Mouse (Mus musculus) liver, embryonic 16.5 days (tissue): ENCODE results near the gene Fat3. TPM values are rescaled to one million over a fixed set of nuclear protein-coding genes. Genes with fewer than 3 reads are reported as not detected.

Experiments used
- ATAC-seq: fragments of 200-750 bp; cut with Nextera tagmentation; 2 replicates; pipeline ENCODE4 v1.8.0; 2017; ENCODE audit warnings: low read depth, mild to moderate bottlenecking, moderate number of reproducible peaks, moderate library complexity
- H3K27ac ChIP-seq: fragments of 300-500 bp; sonication (generic); 2 replicates; pipeline ENCODE4 v1.5.1; 2014; ENCODE audit warnings: mild to moderate bottlenecking, low read length
- H3K27me3 ChIP-seq: fragments of 300-500 bp; sonication (generic); 2 replicates; pipeline ENCODE4 v1.6.1; 2014; ENCODE audit warnings: low read depth, low read length, mixed read lengths; ENCODE audit not compliant: control insufficient read depth, insufficient read depth
- H3K36me3 ChIP-seq: fragments of 300-500 bp; sonication (generic); 2 replicates; pipeline ENCODE4 v1.6.1; 2014; ENCODE audit warnings: mild to moderate bottlenecking; ENCODE audit not compliant: control insufficient read depth, insufficient read depth
- H3K4me1 ChIP-seq: fragments of 300-500 bp; sonication (generic); 2 replicates; pipeline ENCODE4 v1.6.1; 2014; ENCODE audit warnings: low read depth, low read length, mixed read lengths; ENCODE audit not compliant: control insufficient read depth
- H3K4me2 ChIP-seq: fragments of 300-500 bp; sonication (generic); 2 replicates; pipeline ENCODE4 v1.6.1; 2014; ENCODE audit warnings: low read depth, low read length, mixed read lengths
- H3K4me3 ChIP-seq: fragments of 300-500 bp; sonication (generic); 2 replicates; pipeline ENCODE4 v1.5.1; 2014; ENCODE audit warnings: low read depth, mild to moderate bottlenecking, low read length
- H3K9ac ChIP-seq: fragments of 300-500 bp; sonication (generic); 2 replicates; pipeline ENCODE4 v1.6.1; 2014; ENCODE audit warnings: low read depth, low read length
- H3K9me3 ChIP-seq: fragments of 300-500 bp; sonication (generic); replicated peaks from 2 replicates; pipeline ENCODE4 v1.6.1; 2016; ENCODE audit warnings: low read length; ENCODE audit not compliant: control insufficient read depth
- WGBS: fragments of 180-500 bp; shearing (Covaris S2); extraction: QIAGEN DNeasy Blood & Tissue Kit; methylation state at CpG from one replicate; pipeline ENCODE4 v1.1.7; 2014; ENCODE audit not compliant: insufficient replicate concordance; 5-methylcytosine and 5-hydroxymethylcytosine counted together
- polyA plus RNA-seq: library from polyadenylated mRNA; unstranded; fragments of >200 nt; fragmentation: Nextera tagmentation; extraction: Ambion mirVana; gene quantifications from 2 replicates; pipeline ENCODE4 v1.2.1, GENCODE M21; 2015

Gene Fat3
- polyA plus RNA-seq, 1 experiment from 2014 or later: 0.06 TPM

- Histone ChIP-seq H3K9me3 (no peaks in the 10 kb centered on the region), H3K27me3 (no peaks in the 10 kb centered on the region), H3K9ac (no peak overlapping the region), H3K4me1 (peaks cover 6% of the 10 kb centered on the region; the same call in 1 of the 2 replicates), H3K27ac (no peak overlapping the region), H3K36me3 (no peaks in the 10 kb centered on the region), H3K4me2 (no peak overlapping the region), H3K4me3 (no peak overlapping the region)
- 33% methylated on average over 7 of the region's 7 CpGs for WGBS
- no peak for ATAC-seq
These were observed 560.0 kb downstream of the Fat3 start for GRCm38 (mm10) chr9:15940933-15941673.

GRCm38 (mm10) chr9:15939594-15939993 is 561.5 kb downstream of the Fat3 start:
- Histone ChIP-seq H3K9me3 (no peaks in the 10 kb centered on the region), H3K36me3 (no peaks in the 10 kb centered on the region), H3K9ac (no peak overlapping the region), H3K27me3 (no peaks in the 10 kb centered on the region), H3K4me2 (no peak overlapping the region), H3K4me1 (peaks cover 6% of the 10 kb centered on the region; the same call in 1 of the 2 replicates), H3K4me3 (no peak overlapping the region), H3K27ac (no peak overlapping the region)
- WGBS: 14% methylated on average over 2 of the region's 2 CpGs
- no peak for ATAC-seq

- no peaks in the 10 kb centered on the region for H3K36me3 ChIP-seq
- no peaks in the 10 kb centered on the region for H3K9me3 ChIP-seq
- 52% methylated on average over 28 of the region's 28 CpGs for WGBS
- H3K9ac ChIP-seq: no peak overlapping the region
- H3K27ac ChIP-seq: no peak overlapping the region
- ATAC-seq: no peak
- no peaks in the 10 kb centered on the region for H3K27me3 ChIP-seq
- no peak overlapping the region for H3K4me2 ChIP-seq
- H3K4me3 ChIP-seq: no peak overlapping the region
- peaks cover 6% of the 10 kb centered on the region; the same call in 1 of the 2 replicates for H3K4me1 ChIP-seq
These were observed 563.1 kb downstream of the Fat3 start for GRCm38 (mm10) chr9:15937837-15938514.

DNA sequence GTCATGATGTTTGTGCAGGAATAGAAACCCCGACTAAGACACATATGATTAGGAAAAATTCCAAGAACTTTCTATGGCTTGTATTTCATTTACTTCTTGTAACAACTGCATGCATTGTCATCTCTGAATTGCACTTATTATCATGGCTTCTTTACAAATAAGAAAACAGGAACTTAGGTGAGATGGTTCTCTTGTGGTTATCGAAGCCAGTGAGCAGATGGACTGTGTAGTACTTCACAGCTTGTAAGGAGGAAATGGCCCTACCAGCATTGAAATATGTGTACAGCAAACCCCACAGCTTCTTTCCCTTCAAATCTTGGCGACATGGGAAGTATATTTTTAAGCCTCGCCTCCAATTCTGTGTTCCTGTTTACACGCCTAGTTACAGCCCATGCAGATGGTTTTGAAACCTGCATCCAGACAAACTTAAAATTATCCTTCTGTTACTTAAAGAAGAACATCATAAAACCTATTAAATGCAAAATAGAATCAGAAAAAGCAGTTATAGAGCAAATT is 570.1 kb downstream of the Fat3 start:
- H3K9me3 ChIP-seq: no peaks in the 10 kb centered on the region

DNA sequence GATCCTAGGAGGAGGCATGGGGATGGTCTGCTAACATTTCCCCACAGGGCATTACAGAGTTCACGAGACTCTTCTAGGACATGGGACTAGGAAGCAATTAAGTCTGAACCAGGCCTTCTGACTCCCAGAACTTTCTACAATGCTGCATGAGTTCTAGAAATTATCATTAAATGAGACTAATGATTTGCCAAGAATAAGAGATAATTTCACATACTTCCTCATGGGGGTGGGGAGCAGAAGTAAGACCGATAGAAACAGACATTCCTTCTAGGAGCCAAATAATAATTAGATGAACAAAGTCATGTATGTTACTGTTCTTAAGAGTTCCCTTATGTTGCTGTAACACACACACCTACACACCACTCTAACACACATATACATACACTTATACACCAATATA is 572.8 kb downstream of the Fat3 start:
- H3K4me2 ChIP-seq: no peak overlapping the region

More for the DNA sequence above, 570.1 kb downstream of the Fat3 start:
- Histone ChIP-seq H3K9ac (no peak overlapping the region), H3K27ac (no peak overlapping the region), H3K4me3 (no peak overlapping the region), H3K36me3 (no peaks in the 10 kb centered on the region), H3K4me1 (no peaks in the 10 kb centered on the region), H3K4me2 (no peak overlapping the region), H3K27me3 (no peaks in the 10 kb centered on the region)
- ATAC-seq: no peak
- whole genome bisulfite sequencing: 48% methylated on average over 5 of the region's 5 CpGs

DNA sequence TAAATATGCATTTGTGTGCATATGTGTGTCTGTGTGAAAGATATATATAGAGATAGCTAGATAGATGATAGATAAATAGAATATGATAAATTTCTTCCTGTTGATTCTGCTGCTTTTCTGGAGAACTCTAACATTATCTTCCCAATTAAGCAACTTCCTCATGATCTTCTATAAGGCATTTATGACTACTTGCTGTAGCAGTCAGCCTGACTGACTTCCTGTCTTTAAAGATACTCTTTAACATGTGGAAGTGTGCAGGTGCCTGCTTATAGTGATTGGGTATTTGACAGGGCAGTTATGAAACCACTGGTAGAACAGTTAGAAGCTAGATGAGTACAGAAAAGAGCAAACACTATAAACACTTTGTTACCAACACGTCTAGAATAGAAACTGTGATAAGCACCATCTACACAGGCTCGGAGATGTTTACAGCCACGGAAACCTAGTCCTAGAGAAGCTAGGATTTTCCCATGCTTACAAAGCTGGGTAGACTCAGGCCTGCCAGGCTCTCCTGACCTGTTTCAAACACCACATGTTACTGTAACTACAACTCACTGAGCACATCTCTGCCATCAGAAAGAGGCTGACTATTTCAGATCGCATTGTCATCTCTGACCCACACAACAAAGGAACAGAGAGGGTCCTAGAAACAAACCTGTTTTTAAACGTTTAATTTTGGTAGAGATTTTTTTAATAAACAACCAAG is 573.6 kb downstream of the Fat3 start:
- Histone ChIP-seq H3K36me3 (no peaks in the 10 kb centered on the region), H3K27me3 (no peaks in the 10 kb centered on the region), H3K4me2 (no peak overlapping the region), H3K27ac (no peak overlapping the region), H3K9me3 (no peaks in the 10 kb centered on the region), H3K4me1 (no peaks in the 10 kb centered on the region), H3K4me3 (no peak overlapping the region), H3K9ac (no peak overlapping the region)
- ATAC-seq: no peak
- 31% methylated on average over 5 of the region's 5 CpGs for WGBS

More for the DNA sequence above, 572.8 kb downstream of the Fat3 start:
- H3K4me1 ChIP-seq: no peaks in the 10 kb centered on the region
- no peaks in the 10 kb centered on the region for H3K9me3 ChIP-seq
- no peak overlapping the region for H3K27ac ChIP-seq
- no peak for ATAC-seq
- no peaks in the 10 kb centered on the region for H3K36me3 ChIP-seq
- H3K27me3 ChIP-seq: no peaks in the 10 kb centered on the region
- 53% methylated on average over 2 of the region's 2 CpGs for WGBS
- H3K9ac ChIP-seq: no peak overlapping the region
- H3K4me3 ChIP-seq: no peak overlapping the region

- Histone ChIP-seq H3K4me2 (no peak overlapping the region), H3K36me3 (no peaks in the 10 kb centered on the region), H3K4me1 (no peaks in the 10 kb centered on the region), H3K4me3 (no peak overlapping the region), H3K27me3 (no peaks in the 10 kb centered on the region), H3K27ac (no peak overlapping the region), H3K9me3 (no peaks in the 10 kb centered on the region), H3K9ac (no peak overlapping the region)
- ATAC-seq: no peak
- WGBS: 45% methylated on average over 5 of the region's 5 CpGs
These were observed 575.8 kb downstream of the Fat3 start for GRCm38 (mm10) chr9:15925237-15925636.

DNA sequence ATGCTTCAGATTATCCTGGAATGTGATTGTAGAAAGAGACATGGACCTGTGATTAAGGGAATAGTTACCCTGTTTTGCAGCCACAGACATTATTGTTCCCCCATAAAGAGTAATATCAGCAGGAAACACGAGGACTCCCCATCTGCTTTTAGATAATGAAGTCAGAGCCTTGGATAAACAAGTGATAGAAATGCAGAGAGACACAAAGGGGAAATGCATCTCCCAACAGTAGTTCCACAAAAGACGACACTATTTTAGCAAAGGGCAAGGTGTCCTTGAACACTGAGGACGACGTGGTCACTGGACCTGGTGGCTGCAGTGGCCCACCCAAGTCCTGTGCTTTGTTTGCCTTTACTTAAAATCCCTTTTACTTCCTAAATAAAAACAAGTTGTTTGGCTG is 580.8 kb downstream of the Fat3 start:
- ATAC-seq: no peak
- Histone ChIP-seq H3K27me3 (no peaks in the 10 kb centered on the region), H3K4me1 (no peaks in the 10 kb centered on the region), H3K27ac (no peak overlapping the region), H3K36me3 (no peaks in the 10 kb centered on the region), H3K9me3 (no peaks in the 10 kb centered on the region), H3K9ac (no peak overlapping the region), H3K4me3 (no peak overlapping the region), H3K4me2 (no peak overlapping the region)
- WGBS: 32% methylated on average over 4 of the region's 4 CpGs
